Mouse (Mus musculus) right cerebral cortex, postnatal 36 days (tissue): ENCODE data around the gene Dact3.
A peak's percentile ranks its signal among the peaks of the same experiment; 100 is the strongest.

Experiments used
- DNase-seq, 2 experiments: peaks; one replicate each; pipeline ENCODE4 v3.0.0; 2022; ENCODE audit warnings: low spot score in 2 of 2, mixed read lengths in 1 of 2

The Dact3 gene

GRCm38 (mm10) chr7:16916342-16917265 lies 41.5 kb downstream of the Dact3 start:
- DNase-seq, result no peak

DNA sequence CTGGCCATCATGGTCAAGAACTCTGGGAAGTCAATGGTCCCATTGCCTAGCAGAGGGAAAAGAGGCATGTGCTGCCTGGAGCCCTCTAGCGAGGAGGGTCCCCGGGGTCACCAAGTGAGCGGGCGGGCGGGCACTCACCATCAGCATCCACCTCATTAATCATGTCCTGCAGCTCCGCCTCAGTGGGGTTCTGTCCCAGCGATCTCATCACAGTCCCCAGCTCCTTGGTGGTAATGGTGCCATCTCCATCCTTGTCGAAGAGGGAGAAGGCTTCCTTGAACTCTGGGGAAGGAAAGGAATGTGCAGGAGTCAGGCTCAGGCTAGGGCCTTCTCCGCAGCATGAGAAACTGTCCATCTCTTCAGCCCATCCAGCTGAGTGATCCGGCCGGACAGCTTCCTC lies 42.3 kb downstream of the Dact3 start:
- no peak for DNase-seq

DNA sequence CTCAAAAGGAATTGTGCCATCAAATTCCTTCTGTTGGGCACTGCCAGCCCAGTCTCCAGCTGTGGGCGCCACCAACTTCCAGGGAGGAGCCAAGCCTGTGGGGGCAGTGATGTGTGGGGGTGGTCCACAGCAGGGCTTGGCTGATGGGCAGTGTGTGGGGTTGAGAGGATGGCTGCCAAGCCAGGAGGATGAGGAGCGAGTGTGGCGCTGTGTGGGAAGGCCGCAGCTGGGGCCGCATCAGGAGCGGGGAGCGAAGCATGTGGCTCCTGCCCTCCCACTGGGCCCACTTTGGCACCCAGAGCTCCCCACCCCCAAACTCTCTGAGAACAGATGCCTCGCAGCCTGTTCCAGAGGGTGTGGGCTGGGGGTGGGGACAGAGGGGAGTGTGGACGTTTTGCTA lies 42.9 kb downstream of the Dact3 start:
- peak; percentile 76 to 86 for DNase-seq

DNA sequence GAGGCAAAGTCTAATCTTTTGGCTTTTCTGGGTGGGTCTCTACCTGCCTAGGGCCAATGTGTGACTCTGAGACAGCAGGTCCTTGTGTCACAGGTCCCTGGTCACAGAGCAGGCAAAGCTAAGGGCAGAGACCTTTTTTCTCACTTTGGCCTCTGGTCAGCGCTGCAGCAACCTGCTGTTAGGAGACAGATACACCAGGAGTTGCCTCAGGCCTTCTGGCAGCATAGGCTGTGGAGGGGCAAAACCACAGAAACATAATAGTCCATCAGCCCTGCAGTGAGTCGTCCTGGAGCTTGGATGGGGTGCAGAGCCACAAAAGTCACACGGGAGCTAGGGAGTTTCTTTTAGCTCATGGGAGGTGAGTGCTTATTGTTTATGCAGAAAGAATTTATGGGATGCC lies 43.6 kb downstream of the Dact3 start:
- DNase-seq, result no peak

DNA sequence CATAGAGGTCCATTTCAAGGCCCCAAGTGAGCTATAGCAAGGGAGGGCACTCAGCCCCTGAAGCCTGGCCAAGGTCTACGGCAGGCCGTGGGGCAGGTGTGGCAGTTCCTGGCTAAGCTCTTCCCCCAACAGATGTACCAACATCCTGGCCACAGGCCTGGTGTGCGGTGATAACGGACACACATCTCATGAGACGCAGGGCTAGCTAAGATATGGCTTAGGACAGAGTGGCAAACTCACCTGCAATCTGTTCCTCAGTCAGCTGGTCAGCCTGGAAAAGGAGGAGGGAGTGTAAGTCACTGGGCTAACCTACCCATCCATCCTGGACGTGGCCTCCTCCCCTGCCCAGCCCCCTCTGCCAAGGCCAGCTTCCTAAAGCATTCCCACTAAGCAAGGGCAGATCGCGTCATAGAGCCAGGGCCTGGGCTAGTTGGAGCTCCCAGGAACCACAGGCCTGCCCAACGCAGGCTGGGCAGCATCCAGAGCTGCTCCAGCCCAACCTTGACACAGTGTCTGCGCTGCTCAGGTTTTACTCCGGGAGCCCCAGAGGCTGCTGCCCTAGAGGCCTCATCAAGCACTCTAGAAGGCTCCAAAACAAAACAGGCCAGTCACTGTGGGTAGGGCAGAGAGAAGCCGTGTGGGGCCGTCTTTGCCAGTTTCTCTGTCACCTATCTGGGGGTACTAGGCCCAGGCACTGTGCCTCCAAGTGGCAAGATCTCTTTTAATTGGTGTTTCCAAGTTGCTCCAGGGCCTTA lies 44.5 kb downstream of the Dact3 start:
- DNase-seq, result no peak

- no peak for DNase-seq
These were observed 45.0 kb downstream of the Dact3 start for GRCm38 (mm10) chr7:16920150-16920579.

DNA sequence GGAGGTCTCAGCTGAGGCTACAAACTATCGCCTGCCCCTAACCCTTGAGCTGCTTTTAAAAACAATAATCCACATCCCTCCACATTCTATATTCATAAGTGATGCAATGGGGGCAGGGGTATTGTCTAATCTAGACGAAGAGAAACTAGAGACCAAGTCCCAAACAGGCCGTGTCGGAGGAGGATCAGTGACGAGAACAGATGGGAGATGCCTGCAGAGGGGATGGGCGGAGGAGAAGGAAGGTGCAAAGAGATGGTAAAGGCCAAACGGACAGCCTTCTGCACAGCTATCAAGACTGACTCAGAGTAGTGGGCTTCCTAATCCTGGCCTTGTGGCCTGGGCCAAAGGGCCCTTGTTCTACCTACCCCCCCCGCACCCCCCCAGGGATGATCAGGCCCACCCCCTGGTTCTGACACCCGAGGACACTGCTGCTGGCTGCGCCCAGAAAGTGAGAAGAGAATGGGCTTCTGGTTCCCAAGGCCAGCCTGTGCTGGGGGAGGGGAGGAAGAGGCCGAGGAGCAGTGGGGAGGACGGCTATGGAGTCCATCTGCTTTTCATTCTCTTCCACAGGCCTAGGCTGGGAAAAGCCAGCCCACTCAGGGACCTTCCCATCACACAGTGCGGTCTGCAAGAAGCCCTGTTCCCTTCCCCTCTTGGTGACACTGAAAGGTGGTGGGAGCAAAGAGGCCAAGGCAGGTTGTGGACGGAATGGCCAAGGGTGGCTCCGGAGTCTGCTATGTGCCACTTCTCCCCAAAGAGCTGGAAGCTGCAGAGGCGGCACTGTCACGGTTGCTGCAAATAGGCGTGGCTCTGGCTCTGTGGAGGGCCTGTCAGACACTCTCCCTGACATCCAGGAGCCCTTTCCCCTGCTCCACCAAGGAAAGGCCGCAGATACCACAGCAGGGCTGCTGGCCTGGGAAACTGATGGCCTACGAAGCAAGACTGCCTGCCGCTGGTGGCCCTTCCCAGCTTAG lies 46.0 kb downstream of the Dact3 start:
- DNase-seq, result no peak

DNA sequence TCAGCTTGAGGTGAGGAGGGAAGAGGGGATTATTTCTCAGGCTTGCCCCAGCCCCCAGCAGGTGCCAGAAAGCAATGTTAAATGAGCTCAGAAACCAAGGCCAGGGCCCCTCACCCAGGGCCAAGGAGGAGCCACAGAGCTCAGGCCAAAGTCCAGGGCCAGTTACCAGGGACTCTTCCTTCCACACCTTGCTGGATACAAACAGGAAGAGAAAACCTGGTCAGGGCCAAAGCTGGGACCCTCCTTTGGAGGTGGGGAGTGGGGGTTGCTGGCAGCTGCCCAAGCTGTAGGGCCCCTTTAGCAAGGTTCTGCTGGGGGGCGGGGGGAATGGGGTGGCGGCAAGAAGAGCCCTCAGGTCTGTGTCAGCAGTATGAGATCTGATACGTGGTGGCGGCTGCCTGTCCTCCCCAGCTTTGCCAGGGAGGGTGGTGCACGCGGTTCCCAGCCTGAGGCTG lies 46.8 kb downstream of the Dact3 start:
- no peak for DNase-seq

GRCm38 (mm10) chr7:16922360-16922973 lies 47.4 kb downstream of the Dact3 start:
- no peak for DNase-seq

DNA sequence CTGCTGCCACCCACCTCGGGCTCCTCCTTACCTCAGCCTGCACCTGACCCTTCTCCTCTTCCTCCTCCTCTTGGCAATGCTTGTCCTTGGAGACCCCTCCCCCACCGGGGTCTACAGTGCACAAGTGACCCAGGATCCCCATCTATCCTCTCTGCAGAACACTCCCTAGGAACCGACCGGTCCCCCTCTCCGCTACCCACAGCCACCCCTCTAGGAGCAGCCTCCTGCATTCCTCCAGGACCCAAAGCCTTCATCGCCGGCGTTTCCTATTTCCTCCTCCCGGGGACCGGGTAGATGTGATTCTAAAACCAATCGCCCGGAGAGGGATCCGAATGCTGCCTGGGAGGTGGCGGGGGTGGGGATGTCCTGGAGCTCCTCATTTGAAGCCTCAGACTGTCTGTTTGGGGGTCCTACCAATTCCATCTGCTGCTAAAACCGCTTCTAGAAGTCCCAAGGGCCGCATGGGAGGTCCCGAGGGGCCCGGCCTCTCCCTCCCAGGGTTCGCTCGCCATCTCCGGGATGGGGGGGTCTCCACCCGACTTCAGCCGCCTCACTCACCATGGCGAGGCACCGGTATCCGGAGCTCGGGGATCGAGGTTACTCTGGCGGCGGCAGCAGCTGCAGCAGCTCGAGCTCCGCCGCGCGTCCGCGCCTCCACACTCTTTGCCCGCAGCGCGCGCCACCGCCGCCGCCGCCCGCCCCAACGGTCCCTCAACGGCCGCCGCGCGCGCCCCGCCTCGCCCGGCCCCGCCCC lies 48.3 kb downstream of the Dact3 start:
- no peak for DNase-seq

DNA sequence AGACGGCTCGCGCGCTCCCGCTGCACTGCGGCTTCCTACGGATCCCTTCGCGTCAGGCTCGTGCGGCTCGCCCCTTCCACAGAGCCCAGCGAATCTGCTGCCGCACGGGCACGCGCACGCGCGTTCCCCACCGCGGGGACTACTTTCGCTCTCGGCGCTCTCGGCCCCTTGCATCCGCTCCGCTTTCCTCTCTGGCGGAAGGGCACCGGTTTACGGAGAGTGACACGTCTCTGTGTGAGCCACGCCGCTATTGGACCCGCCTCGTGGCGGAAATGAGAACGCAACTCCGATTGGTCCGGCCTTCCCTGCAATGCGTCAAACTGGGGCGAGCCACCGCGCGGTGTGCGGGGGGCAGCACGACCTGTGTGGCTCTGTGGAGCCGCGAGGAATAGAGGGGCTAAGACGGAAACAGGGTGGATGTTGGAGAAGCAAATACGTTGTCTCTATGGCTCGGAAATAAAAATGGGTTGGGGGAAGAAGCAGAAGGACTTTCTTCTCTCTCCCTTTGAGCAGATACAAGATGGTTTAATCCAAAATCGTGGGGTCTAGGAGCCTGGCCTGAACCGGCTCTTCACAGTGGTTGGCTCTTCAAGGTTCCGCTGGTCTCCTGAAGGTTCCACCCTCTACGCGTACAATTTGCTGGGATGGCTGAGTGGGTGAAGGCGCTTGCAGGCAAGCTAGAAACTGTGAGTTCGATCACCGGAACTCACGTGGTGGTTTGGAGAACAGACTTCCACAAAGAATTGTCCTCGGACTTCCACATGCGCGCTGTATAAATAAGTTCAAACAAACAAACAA lies 49.1 kb downstream of the Dact3 start, which contains the start of gene Calm3:
TSS of gene Calm3 (minus strand) at position 78 of the 798 bp plus-strand sequence.
- peak; percentile 97 to 99 for DNase-seq

- DNase-seq, result no peak
These were observed 53.2 kb downstream of the Dact3 start for GRCm38 (mm10) chr7:16928341-16928740.

GRCm38 (mm10) chr7:16930850-16931249 lies 55.7 kb downstream of the Dact3 start:
- DNase-seq, result no peak

GRCm38 (mm10) chr7:16931968-16932627 lies 57.0 kb downstream of the Dact3 start:
- DNase-seq, result no peak

- no peak for DNase-seq
These were observed 57.8 kb downstream of the Dact3 start for GRCm38 (mm10) chr7:16932704-16933577.
